Mouse (Mus musculus): ENCODE results near the gene Scarf2. TPM values are rescaled to one million over a fixed set of nuclear protein-coding genes. Genes with fewer than 3 reads are reported as not detected.

Scarf2 gene
- polyA plus RNA-seq, 1 experiment from 2014 or later: 1.2 TPM

Other genes starting within 250 kb of the Scarf2 start
- gene Lrrc74b, start 236.0 kb upstream of the Scarf2 start, polyA plus RNA-seq (2015; fragmentation: Nextera tagmentation; extraction: Ambion mirVana): 1.3 and 2.0 TPM in 2 replicates
- 3.0 and 3.5 TPM in 2 replicates for gene P2rx6, start 235.4 kb upstream of the Scarf2 start, polyA plus RNA-seq (2015; fragmentation: Nextera tagmentation; extraction: Ambion mirVana)
- gene Slc7a4, start 214.1 kb upstream of the Scarf2 start, polyA plus RNA-seq (2015; fragmentation: Nextera tagmentation; extraction: Ambion mirVana): 43.7 and 49.5 TPM in 2 replicates
- gene Smpd4, start 177.9 kb upstream of the Scarf2 start, polyA plus RNA-seq (2015; fragmentation: Nextera tagmentation; extraction: Ambion mirVana): 27.6 and 28.4 TPM in 2 replicates
- gene Ccdc74a, start 150.8 kb upstream of the Scarf2 start, polyA plus RNA-seq (2015; fragmentation: Nextera tagmentation; extraction: Ambion mirVana): 11.6 and 14.6 TPM in 2 replicates
- 47.5 and 47.9 TPM in 2 replicates for gene Med15, start 64.4 kb upstream of the Scarf2 start, polyA plus RNA-seq (2015; fragmentation: Nextera tagmentation; extraction: Ambion mirVana)
- 86.0 and 89.4 TPM in 2 replicates for gene Klhl22, start 37.7 kb upstream of the Scarf2 start, polyA plus RNA-seq (2015; fragmentation: Nextera tagmentation; extraction: Ambion mirVana)
- gene B830017H08Rik, start 35.8 kb downstream of the Scarf2 start, polyA plus RNA-seq (2015; fragmentation: Nextera tagmentation; extraction: Ambion mirVana): 3.8 and 4.2 TPM in 2 replicates
- 3.3 and 4.4 TPM in 2 replicates for gene Car15, start 41.1 kb downstream of the Scarf2 start, polyA plus RNA-seq (2015; fragmentation: Nextera tagmentation; extraction: Ambion mirVana)
- gene Gm20518, start 94.4 kb downstream of the Scarf2 start, polyA plus RNA-seq (2015; fragmentation: Nextera tagmentation; extraction: Ambion mirVana): 0.48 and 0.49 TPM in 2 replicates
- 0.09 TPM in 1 of 2 replicates, not detected in the other for gene Tssk1, start 96.9 kb downstream of the Scarf2 start, polyA plus RNA-seq (2015; fragmentation: Nextera tagmentation; extraction: Ambion mirVana)
- 108 and 113 TPM in 2 replicates for gene Dgcr2, start 101.3 kb downstream of the Scarf2 start, polyA plus RNA-seq (2015; fragmentation: Nextera tagmentation; extraction: Ambion mirVana)
- gene Tssk2, start 101.4 kb downstream of the Scarf2 start, polyA plus RNA-seq (2015; fragmentation: Nextera tagmentation; extraction: Ambion mirVana): not detected in 2 replicates
- gene Ess2, start 114.1 kb downstream of the Scarf2 start, polyA plus RNA-seq (2015; fragmentation: Nextera tagmentation; extraction: Ambion mirVana): 47.6 and 48.6 TPM in 2 replicates
- gene Gsc2, start 117.8 kb downstream of the Scarf2 start, polyA plus RNA-seq (2015; fragmentation: Nextera tagmentation; extraction: Ambion mirVana): 0.46 and 1.4 TPM in 2 replicates
- 163 and 179 TPM in 2 replicates for gene Slc25a1, start 130.9 kb downstream of the Scarf2 start, polyA plus RNA-seq (2015; fragmentation: Nextera tagmentation; extraction: Ambion mirVana)
- not detected in 2 replicates for gene Vpreb2, start 183.1 kb downstream of the Scarf2 start, polyA plus RNA-seq (2015; fragmentation: Nextera tagmentation; extraction: Ambion mirVana)